Mouse (Mus musculus) cerebellum, adult 9-11 months (tissue): ENCODE measurements at regions not wholly inside any gene's neighbourhood (a gene's known extent, or its start where the extent isn't known, plus 50 kb on each side); places are given as distances from the start of the nearest gene placed in this dataset.

ENCODE experiments used
- DNase-seq: peaks from one replicate; pipeline ENCODE4 v3.0.0; 2022

DNA sequence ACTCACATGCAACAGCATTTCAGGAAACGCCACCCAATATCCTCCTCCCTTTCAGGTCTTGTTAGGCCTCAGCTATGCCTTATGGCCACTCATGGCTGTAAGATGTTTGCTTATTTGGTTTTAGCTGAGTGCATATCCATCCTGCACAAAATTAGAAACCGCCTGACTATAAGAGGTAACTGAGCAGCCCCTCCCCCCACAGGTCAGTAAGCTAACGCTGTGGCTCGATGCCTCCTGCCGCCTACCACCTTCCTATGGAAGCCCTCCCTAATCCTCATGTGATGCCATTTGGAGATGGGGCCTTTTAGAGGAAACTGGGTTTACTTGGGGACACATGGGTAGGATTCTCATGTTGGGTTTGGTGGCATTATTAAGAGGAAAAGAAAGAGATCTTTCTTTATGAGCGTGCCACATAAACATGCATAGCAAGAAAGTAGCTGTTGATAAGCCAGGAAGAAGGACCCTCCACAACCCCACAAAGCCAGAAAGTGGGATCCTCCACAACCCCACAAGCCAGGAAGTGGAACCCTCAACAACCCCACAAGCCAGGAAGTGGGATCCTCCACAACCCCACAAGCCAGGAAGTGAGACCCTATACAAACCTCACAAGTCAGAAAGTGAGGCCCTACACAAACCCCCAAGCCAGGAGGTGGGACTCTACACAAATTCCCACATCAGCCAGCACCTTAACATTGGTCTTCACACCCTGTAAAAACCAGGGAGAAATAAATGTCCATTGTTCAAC is 134.5 kb downstream of the Tmem17 start:
- DNase-seq = no peak

DNA sequence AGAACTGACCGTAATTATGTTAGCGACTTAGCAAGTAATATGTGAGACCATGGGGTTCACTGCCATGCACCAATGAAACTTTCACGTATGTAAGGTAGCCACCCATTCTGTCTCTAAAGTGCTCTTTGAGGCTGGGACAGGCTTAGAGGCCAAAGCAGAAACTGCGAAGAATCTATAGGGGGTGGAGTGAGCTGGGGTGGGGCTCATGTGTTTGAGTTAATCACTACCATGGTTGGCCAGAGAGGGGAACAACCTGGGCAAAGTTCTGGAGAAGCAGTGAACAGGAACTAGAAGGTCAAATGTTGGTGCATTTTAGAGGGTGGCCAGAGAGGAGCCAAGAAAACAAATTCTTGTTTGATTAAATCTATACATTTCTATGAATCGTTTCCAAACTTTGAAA is 136.4 kb downstream of the Tmem17 start:
- no peak for DNase-seq

DNA sequence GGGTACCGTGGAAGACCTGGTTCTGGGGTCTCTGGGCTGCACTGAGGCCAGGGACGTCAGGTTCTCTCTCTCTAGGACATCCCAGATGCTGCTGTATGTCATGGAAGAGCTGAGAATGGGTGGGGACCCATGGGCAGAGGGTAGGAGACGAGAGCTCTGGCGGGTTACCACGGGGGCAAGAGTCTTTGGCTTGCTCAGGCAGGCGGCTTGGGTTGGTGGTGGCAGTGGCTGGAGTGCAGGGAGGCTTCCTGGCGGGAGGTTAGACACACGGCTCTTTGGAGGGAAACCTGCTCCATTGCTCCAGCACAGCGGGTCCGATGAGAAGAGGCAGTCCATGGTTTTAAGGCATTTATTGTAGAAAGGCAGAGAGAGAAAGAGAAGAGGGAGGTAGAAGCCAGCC is 138.9 kb downstream of the Tmem17 start:
- DNase-seq = no peak

DNA sequence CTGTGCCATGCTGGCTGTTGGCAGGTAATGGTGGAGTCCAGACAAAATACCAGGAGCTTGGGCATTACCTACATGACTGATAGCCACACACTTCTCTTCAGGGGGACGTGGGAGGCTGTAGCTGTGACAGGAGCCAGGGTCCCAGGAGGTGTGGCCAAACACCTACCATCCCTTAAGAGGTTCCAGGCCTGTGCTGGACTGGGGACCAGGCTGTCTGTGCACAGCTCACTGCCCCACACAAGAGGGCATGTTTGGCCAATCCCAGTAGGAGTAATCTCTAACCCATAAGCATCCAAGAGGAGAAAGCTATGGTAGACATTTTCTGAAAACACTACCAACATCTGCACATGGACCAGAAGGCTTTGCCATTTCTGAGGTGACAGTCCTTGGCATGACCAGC is 139.4 kb downstream of the Tmem17 start:
- no peak for DNase-seq

DNA sequence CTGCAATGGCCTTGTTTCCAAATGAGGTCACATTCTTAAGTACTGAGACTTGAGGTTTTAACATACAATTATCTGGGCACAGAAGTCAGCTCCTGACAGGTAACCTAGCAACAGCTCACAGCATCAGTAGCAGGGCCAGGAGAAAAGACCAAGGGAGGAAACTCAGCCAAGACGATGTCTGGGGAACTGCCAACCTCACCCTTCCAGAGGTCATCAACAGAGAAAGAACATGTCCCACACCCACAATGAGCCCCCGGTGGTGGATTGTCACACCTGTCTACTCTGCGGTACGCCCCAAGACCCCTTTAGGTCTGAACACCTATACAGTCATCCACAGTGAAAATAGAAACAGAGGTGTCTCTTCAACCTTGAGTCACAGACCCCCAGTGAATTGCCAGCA is 140.0 kb downstream of the Tmem17 start:
- no peak for DNase-seq

DNA sequence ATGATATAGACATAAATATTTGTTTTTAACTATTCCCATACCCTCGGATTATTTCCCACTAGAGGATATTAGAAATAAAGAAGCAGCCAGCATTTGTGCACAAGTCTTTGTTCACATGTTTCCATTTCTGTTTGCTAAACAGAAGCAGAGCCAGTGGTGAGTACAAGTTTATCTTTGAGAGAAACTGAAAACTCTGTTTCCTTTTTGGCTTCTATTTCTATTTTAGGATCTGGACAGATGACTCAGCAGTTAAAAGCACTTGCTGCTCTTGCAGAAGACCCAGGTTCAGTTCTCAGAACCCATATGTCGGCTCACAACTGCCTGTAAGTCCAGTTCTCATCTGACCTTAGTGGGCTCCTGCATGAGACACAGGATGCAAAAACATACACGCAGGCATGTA is 141.0 kb downstream of the Tmem17 start:
- no peak for DNase-seq

DNA sequence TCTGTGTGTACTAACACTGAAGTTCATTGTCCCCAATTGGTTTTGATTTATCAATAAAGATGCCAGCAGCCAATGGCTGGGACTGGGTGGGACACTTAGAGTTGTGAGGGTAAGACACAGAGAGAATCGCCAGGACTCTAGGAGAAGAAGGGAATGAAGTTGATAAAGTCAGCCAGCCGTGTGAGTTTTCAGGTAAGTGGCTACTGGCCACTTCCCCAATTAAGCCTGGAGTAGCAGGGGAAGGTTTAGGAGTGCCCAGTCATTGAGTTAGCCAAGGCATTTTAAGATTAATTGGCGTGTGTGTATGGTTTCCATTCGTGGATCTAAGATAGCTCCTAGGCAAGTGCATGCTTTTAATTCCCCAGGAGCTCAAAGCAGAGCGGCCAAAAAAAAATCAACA is 141.5 kb downstream of the Tmem17 start:
- DNase-seq = no peak

DNA sequence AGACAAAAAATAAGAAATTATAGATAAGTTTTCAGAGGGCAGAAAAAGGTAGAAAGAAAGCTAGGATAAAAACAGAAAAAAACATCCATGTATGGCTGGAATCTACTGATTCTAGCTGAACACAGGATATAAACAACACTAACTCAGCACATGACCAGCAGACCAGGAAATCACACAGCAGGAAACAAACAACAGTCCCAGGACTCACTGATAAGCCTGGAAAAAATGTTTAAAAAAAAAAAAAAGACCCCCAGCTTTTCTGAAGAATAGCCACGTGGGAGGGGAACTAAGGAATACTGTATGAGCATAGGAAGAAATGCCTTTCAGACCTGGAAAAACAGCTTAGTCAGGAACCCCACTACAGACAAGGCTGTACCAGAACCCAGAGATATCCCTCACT is 145.7 kb downstream of the Tmem17 start:
- no peak for DNase-seq

DNA sequence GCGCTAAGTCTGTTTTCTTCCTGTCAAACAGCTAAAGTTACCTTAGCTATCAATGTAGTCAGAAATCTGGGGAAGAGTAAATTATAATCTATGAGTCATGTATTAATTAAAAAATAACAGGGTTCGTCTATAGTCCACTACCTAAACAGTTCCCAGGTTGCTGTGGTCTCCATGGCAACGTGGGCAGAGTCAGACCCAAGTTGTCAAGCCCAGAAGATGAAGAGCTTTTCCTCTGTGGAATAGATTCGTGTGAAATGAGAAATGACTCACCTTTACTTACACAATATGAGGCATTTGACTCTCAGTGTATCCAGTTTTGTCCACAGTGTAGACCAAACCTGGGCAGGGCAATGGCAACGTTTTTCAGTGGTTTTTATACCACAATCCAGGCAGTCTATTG is 149.2 kb downstream of the Tmem17 start:
- no peak for DNase-seq

DNA sequence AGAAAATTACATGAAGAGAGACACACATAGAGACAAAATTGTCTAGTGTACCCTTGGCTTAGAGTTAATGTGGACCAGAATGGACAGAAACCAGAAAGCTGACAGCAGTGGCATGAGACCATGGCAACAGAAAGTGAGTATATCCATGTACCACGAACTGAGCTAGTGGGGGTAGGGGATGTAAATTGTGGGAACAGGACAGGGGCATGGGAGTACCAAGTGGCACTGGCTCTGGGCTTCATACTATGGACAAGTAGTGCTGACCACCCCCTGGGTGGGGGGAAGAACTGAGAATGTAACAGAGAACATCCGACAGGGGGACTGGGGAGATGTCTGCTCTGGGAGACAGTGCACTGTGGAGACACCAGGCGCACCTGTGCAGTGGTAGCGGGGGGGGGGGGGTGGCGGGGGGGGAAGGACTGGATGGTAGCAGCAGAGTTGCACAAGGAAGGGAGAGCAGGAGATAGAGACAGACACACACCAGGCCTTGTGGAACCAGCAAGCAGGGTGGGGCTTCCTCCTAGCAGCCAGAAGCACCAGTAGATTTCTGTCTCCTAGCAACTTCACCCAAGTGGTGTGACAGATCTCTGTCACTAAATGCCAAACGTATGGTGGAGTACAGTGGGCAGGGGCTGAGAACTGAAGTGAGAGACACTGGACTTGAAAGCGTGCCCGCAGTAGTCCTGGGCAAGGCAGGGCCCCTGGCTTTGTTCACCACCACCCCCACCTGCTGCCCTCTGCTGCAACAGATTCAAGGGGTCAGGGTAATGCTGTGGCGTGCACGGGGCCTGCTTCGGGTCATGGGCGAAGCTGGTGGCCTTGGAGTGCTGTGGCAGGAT is 150.0 kb downstream of the Tmem17 start:
- no peak for DNase-seq

DNA sequence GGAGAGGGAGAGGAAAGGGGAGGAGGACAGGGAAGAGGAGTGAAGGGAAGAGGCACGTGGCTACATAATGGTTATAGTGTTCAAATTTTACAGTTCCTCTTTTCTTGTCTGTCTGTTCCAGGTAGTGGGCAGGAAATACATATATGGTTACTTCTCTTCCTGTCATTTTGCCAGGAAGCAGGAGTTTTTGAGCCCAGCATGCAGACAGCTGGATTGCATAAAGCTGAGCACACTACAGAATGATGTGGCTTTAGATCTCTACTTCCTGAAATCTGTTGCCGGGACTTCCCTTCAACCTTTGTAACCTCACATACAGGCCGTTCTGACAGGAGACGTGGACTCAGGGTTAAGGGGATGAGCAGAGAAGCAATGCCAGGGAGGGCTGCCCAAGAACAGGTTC is 154.1 kb downstream of the Tmem17 start:
- no peak for DNase-seq

DNA sequence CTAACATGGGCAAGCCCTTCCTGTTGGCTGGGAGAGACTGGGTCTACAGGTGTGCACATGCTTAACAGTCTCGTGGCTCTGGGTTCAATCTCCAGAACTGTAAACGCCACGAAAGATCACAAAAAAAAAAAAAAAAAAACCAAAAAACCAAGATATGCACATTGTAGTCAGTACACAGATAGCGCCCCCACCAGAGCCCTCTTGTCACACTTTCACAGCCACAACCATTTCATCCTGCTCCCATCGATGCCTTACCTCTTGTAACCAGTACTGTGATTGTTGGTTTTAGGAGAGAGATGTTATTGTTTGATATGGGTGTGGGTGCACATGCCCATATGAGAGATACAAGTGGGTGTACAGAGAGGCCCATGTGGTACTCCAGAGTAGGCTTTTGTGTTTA is 154.5 kb downstream of the Tmem17 start:
- DNase-seq = no peak

DNA sequence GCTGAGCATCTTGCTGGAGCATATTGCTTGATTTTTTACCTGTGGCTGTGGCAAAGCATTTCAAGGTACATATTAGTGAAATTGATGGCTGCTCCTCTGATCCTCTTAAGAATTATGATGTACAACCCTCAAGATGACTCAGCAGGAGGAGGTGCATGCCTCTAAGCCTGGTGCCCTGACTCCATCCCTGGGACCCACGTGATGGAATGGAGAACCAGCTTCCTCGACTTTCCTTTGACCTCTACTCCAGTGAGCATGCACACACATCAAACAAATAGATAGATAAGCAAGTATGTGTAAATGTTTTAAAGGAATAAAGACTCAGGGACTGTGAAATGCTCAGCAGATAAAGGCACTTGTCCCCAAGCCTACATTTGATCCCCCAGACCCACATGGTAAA is 156.3 kb downstream of the Tmem17 start:
- no peak for DNase-seq

DNA sequence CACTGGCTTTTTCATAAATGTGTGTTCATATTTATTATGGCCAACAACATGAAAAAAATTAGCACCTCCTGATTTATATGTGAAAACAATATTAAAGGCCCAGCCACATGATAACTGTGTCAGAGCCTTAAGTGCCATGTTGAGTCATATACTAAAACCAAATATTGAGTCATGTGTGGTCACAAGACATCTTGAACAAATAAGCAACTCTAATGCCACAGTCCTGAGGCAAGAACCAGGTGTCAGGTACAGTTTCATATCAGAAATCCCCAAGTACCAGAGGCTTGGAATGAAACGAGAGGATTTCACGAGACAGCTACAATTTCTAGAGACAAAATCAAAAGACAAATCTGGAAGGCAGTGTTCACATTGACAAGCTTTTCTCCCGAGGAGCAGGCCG is 157.4 kb downstream of the Tmem17 start:
- DNase-seq = no peak

DNA sequence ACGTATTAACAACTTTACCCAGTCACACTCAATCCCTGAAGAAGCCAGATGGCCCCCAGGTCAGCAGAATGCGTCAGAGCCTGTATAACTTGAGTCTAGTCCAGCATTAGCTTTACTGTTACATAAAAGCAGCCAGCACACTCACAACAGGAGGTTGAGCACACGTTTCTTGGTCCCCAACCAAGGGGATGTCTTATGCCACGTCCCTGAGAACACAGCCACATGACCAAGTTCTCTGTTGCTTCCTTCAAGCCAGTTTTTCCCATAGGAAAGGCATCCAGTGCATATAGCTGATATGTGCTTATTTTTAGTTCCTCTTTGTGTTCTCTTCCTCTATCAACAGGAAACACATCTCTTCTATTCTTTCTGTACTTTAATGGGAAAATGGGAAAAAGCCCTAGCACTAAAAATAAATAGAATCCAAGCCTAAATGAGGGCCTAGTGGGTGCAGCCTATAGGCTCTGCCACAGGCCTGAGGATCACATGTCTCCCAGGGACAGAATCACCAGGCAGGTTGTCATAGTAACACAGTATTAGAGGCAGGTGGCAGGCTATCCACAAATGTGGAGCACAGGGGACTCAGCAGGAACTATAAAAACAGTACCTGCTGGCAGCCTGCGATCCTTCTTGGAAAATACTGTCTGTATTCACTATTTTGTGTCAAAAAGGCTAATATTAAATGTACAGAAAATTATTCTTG is 160.1 kb downstream of the Tmem17 start:
- peak; percentile 61 for DNase-seq

DNA sequence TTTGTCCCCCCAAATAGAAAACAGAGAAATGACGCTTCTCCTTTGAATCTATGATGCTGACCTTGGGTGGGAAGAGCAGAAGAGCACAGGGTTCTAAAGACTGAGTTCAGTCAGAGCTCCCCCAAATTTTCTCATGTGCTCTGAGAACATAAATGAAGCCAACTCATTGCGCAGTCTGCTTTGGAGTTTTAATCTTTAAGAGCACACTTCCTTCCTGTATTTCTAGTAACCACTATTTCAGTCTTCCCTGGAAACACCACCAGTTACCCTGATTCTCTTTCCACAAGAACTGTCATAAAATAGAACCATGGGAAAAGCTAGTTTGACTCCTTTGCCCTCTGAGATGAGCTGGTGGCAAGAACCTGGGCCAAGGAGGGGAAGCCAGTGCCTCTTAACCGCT is 163.2 kb downstream of the Tmem17 start:
- no peak for DNase-seq

DNA sequence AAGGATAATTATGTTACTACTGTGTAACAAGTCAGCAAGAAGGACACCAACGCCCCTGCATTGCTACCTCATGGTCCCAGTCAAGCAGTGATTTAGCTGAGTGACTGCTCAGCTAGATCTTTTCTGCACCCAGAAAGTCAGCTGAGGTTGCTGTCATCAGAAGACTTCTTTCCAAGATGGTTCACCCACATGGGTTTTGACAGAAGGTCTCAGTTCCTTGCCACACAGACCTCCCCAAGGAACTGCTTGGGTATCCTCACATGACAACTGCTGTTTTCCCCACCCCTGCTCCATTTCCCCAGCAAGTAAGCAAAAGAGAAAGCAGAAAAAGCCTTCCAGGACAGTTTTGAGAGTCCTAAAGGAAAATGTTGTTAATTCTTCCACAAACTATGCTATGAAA is 163.9 kb downstream of the Tmem17 start:
- no peak for DNase-seq

DNA sequence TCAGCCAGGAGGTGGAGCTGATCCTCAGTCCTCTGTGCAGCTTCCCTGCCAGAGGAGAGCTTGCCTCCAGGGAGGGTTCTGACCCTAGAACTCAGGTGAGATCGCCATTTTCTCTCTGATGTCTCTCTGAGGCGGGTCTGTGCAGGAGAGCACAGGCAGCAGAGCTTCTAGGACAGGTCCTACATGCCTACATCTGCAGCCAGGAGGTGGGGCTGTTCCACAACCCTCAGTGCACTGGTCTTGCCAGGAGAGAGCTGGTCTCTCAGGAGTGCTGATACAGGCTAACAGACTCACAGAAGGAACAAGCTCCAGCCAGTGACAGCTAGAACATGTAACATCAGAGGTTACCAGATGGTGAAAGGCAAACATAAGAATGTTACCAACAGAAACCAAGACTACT is 165.4 kb downstream of the Tmem17 start:
- DNase-seq = no peak

DNA sequence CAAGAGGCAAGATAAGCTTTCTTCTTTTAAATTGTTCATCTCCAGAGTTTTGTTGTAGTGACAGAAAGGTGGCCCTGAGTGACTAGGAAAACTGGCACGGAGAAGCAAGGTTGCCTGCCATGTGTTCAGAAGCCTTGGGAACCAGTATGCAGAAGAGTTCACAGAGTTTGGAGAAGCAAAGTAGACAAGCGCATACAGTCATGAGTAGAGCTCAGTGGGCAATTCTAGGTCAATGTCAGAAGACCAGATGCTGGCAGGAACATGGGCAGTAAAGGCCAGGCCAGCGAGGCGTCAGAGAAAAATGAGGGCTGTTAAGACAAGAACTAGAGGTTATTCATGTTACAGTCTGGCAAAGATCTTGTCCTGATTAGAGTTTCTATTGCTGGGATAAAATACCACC is 172.7 kb downstream of the Tmem17 start:
- no peak for DNase-seq

DNA sequence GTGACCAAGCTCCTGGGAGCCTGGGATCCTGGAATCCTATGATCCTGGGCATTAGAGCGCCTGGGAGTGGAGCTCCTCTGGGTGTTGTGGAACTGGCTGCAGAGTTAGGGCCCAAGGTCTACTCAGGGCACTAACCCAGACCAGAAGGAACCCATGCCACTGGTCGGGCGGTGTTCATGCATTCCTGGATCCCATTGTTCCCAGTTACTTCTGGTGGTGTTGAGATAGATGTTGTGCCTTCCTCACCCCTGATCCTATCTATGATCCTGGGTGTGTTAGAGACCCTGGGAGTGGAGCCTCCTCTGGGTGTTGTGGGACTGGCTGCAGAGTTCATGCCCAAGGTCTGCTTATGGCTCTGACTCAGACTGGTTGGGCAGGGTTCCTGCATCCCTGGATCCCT is 169.9 kb downstream of the B3gnt2 start:
- DNase-seq = no peak

DNA sequence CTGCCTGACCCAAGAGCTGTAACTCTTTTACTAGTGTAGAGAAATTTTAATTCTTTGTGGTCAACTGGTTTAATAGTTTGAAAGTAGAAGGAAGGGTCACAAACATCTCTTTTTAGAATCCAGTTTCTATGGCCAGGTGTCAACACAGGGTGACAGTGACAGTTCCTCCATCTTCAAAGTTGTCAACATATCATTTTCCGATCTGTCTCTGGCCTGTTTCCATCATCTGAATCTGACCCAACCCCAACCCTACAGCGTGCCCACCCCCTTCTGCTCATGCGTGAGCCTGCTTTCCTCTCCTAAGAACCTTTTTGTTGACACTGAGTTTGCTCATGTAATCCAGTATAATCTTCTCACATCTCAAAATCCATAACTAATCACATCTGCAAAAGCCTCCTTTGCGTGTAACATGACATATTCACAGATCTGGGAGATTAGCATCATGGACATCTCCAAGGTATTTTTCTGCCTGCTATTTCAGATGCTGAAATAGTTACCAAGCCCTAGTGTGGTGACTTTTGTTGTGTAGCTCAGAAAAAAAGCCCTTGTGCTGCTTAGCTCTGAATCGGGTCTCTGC is 168.4 kb downstream of the B3gnt2 start:
- no peak for DNase-seq

DNA sequence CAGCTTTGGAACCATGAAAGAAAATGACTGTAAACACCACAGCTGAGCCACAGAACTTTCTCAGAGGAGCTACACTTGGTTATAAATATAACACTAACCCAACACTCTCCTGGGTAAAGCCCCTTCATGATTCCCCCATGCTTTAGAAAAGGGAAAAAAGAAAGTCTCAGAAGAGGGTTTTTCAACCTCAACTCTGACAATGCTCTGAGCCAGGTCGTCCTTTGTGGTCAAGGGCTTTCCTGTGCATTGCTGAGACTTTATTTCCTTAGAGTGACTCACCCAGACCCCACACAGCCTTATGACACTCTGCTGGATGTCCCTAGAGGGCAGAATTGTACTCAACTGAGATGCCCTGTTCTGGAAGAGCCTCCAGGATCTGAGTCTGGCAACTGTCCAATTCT is 167.8 kb downstream of the B3gnt2 start:
- no peak for DNase-seq

DNA sequence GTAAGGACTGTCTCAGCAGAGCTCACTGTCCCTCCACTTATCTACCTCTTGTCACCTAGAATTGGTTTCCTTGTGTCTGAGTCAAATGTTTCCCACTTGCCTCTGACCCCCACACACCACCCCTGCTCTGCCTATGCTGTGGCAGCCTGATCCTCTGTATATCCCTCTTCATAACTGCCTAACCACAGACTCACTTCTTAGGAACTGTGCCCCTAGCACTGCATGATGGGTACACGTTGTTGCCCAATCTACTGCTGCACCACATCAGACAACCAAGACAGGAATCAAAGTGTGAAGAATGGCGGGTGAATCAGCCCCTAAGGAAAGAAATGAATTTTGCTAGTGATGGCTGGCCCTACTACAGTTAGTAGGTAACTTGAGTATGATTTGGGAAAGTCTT is 167.4 kb downstream of the B3gnt2 start:
- no peak for DNase-seq

DNA sequence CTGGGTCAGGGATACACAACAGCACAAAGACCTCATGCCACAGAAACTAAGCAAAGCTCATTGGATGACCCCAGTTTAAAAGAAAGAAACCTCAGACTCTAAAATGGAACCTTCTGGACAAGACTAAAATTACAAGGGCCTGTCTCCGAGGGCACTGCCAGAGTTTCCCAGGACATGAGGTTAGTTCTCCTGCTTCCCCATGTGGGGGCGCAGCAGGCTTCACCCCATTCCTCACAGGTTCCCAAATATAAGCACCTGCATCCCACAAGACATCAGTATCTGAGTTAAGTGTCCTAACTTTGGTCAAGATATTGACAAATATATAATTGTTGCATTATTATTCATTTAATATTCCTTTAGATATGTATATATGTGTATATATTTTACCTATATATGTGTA is 166.8 kb downstream of the B3gnt2 start:
- DNase-seq = no peak
